Mouse (Mus musculus) embryonic facial prominence, embryonic 14.5 days (tissue): ENCODE data around the gene 6430548M08Rik. TPM values are rescaled to one million over a fixed set of nuclear protein-coding genes. Genes with fewer than 3 reads are reported as not detected.

Experiments used
- ATAC-seq: fragments of 200-750 bp; cut with Nextera tagmentation; 2 replicates; pipeline ENCODE4 v1.8.0; 2017; ENCODE audit warnings: low read depth, moderate number of reproducible peaks, moderate TSS enrichment
- DNase-seq: peaks from one replicate; pipeline ENCODE4 v3.0.0-alpha.2; 2015; ENCODE audit warnings: low spot score
- H3K27ac ChIP-seq: fragments of 300-500 bp; sonication (generic); replicated peaks from 2 replicates; pipeline ENCODE4 v1.5.1; 2014; ENCODE audit warnings: low read depth, mild to moderate bottlenecking, low read length, moderate library complexity
- H3K27me3 ChIP-seq: fragments of 300-500 bp; sonication (generic); replicated peaks from 2 replicates; pipeline ENCODE4 v1.6.1; 2014; ENCODE audit warnings: low read length; ENCODE audit not compliant: control insufficient read depth, insufficient read depth
- H3K36me3 ChIP-seq: fragments of 300-500 bp; sonication (generic); 2 replicates; pipeline ENCODE4 v1.6.1; 2014; ENCODE audit warnings: low read length, mixed read lengths; ENCODE audit not compliant: control insufficient read depth, insufficient read depth
- H3K4me1 ChIP-seq: fragments of 300-500 bp; sonication (generic); 2 replicates; pipeline ENCODE4 v1.6.1; 2014; ENCODE audit warnings: antibody characterized with exemption, low read length; ENCODE audit not compliant: control insufficient read depth, insufficient read depth
- H3K4me2 ChIP-seq: fragments of 300-500 bp; sonication (generic); 2 replicates; pipeline ENCODE4 v1.6.1; 2014; ENCODE audit warnings: low read depth, mild to moderate bottlenecking, low read length, moderate library complexity, mixed read lengths
- H3K4me3 ChIP-seq: fragments of 300-500 bp; sonication (generic); 2 replicates; pipeline ENCODE4 v1.5.1; 2014; ENCODE audit warnings: low read depth, mild to moderate bottlenecking, low read length
- H3K9ac ChIP-seq: fragments of 300-500 bp; sonication (generic); 2 replicates; pipeline ENCODE4 v1.6.1; 2014; ENCODE audit warnings: low read depth, mild to moderate bottlenecking, low read length, moderate library complexity, mixed read lengths
- H3K9me3 ChIP-seq: fragments of 300-500 bp; sonication (generic); 2 replicates; pipeline ENCODE4 v1.6.1; 2016; ENCODE audit warnings: low read length; ENCODE audit not compliant: control insufficient read depth
- WGBS: fragments of 180-500 bp; shearing (Covaris S2); extraction: QIAGEN DNeasy Blood & Tissue Kit; methylation state at CpG from one replicate; pipeline ENCODE4 v1.1.7; 2014; 5-methylcytosine and 5-hydroxymethylcytosine counted together
- polyA plus RNA-seq: library from polyadenylated mRNA; unstranded; fragments of >200 nt; fragmentation: Nextera tagmentation; extraction: Ambion mirVana; gene quantifications from 2 replicates; pipeline ENCODE4 v1.2.1, GENCODE M21; 2014

Gene 6430548M08Rik
- polyA plus RNA-seq, 1 experiment from 2014 or later = 8.5 TPM

DNA sequence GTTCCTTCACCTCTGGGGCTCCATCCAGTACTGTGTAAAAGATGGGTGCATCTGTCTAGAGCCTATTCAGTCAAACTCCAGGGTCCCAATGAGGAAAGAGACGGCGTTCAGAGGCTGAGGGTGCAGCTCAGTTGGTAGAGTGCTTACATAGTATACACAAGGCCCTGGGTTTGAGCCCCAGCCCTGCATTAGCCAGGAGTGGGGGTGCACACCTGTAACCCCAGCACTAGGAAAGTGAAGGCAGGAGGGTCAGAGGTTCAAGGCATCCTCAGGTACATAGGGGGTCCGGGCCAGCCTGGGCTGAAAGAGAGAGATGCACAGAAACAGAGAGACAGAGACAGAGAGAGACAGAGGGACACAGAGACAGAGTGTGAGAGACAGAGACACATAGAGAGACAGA, 99.3 kb downstream of the 6430548M08Rik start:
- Histone ChIP-seq H3K9me3 (no peaks in the 10 kb centered on the region), H3K4me3 (no peak overlapping the region), H3K9ac (no peak overlapping the region), H3K27me3 (no peaks in the 10 kb centered on the region), H3K36me3 (no peaks in the 10 kb centered on the region), H3K4me2 (no peak overlapping the region), H3K27ac (no peak overlapping the region), H3K4me1 (peaks cover 42% of the 10 kb centered on the region)
- WGBS = 95% methylated on average over 3 of the region's 3 CpGs
- no peak for ATAC-seq
- no peak for DNase-seq

- H3K4me3 ChIP-seq = no peak overlapping the region
- no peak overlapping the region for H3K9ac ChIP-seq
- H3K27me3 ChIP-seq = no peaks in the 10 kb centered on the region
- H3K27ac ChIP-seq = no peak overlapping the region
- 77% methylated on average over 5 of the region's 5 CpGs for WGBS
- peak; percentile 61 for DNase-seq
- no peaks in the 10 kb centered on the region for H3K36me3 ChIP-seq
- H3K4me1 ChIP-seq = peaks cover 42% of the 10 kb centered on the region
- no peaks in the 10 kb centered on the region for H3K9me3 ChIP-seq
- H3K4me2 ChIP-seq = no peak overlapping the region
- no peak for ATAC-seq
Observed at GRCm38 (mm10) chr8:120213939-120214338, 100.0 kb downstream of the 6430548M08Rik start.

Other genes starting within 250 kb of the 6430548M08Rik start
- gene Usp10, start 203.8 kb upstream of the 6430548M08Rik start, polyA plus RNA-seq = 90.5 and 93.0 TPM in 2 replicates
- 1.5 TPM in 1 of 2 replicates, not detected in the other for gene Gm20388, start 203.3 kb upstream of the 6430548M08Rik start, polyA plus RNA-seq
- gene Crispld2, start 121.7 kb upstream of the 6430548M08Rik start, polyA plus RNA-seq = 4.9 and 5.6 TPM in 2 replicates
- 29.9 and 32.6 TPM in 2 replicates for gene Zdhhc7, start 12.7 kb upstream of the 6430548M08Rik start, polyA plus RNA-seq
- 2.4 and 3.5 TPM in 2 replicates for gene Fam92b, start 63.3 kb downstream of the 6430548M08Rik start, polyA plus RNA-seq
- gene Gse1, start 114.3 kb downstream of the 6430548M08Rik start, polyA plus RNA-seq = 8.7 and 11.3 TPM in 2 replicates